Mouse (Mus musculus): ENCODE measurements around the gene Helq.

GRCm38 (mm10) chr5:100825975-100826374 lies 27.6 kb upstream of the Helq start:
- TF ChIP-seq POLR2A (IDR thresholded peaks at IDR 0.05; ENCODE audit: low read depth, low read length), result no peak
- TF ChIP-seq CTCF (IDR thresholded peaks at IDR 0.05; ENCODE audit: borderline replicate concordance, insufficient read depth, low read length), result no peak

Data from embryonic fibroblast, embryonic 13.5 days (primary cell).